Mouse (Mus musculus): ENCODE measurements around the gene Sema3f.

The Sema3f gene

DNA sequence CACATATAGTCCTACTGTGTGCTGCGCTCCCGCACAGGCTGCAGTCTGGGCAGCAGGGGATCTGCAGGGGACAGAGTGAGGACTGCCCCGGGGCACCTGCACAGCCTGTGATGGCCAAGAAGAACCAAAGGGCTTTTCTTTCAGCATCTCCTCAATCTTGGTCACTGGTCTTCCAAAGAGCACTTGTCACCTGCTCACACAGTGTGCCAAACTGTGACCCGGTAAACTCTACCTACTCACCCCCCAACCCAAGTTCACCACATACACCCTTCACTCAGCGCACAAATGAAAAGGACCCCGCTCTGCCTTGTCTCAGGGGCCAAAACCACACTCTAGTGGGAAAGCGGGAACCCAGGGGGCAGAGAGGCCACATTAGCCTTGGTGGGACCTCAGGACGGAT, 78.4 kb downstream of the Sema3f start:
- no peak for DNase-seq

All from lung, postnatal 4 days (tissue).